Mouse (Mus musculus): ENCODE results near the gene Tsc22d3. TPM values are rescaled to one million over a fixed set of nuclear protein-coding genes. Genes with fewer than 3 reads are reported as not detected.
A peak's percentile ranks its signal among the peaks of the same experiment; 100 is the strongest.
"Not testable (repeated sequence)": the region's sequence is repeated elsewhere in the genome, so short reads cannot be mapped to it uniquely, and the experiment has no call there.

Gene Tsc22d3
- total RNA-seq, 2 experiments from 2014 or later, result 49.2 to 53.1 TPM

DNA sequence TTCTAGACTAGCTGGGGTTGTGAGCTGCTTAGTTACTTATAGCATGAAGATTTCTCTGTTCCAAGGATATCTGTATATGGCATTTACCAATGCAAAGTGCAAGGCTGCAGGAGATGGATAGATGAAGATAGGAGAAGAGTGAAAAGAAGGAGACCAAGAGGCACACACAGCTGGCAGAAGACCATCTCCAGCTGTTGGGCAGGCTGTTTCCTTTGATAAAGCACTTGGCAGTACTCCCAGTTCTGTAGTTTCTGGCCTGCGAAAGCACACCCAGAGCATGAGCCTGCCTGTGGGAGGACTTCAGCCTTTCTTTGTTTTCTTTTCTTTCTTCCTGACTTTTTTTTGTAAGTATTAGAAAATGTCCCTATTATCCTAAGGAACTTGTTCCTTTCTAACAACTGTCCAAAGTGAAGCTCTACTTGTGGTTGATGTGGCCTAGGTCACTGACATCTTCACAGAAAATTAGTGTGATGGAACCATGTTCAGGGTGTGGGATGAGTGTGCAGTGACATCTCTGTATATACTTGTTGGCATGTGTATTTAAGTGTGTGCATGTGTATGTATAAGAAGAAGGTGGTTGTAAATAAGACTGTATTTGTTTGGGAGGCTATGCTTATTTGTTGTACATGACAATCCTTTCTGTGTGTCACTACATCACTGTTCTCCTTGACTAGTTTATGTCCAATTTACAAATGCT is 32.6 kb downstream of the Tsc22d3 start:
- DNase-seq, result no peak
- intact Hi-C loops (cut with DNase I), result no loop called here

DNA sequence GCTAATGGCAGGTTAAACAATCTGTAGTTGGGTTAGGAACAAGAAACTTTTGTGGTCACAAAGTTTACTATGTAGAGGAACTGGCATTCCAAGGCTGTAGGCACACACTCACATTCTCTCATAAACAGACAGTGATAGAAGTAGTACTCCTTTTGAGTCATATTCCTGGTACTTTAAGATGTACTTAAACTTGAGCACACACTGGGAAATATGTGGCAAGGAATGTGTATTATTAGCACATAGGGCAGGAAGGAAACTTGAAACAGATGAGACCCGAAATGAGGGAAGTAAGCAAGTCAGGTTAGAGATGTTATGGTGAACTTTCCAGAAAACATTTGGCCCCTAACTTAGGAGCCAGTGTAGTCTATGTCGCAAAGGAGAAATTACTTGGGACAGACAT is 34.7 kb downstream of the Tsc22d3 start:
- no peak for DNase-seq
- intact Hi-C loops (cut with DNase I), result no loop called here

GRCm38 (mm10) chrX:140565212-140565611 is 35.2 kb downstream of the Tsc22d3 start:
- intact Hi-C loops (cut with DNase I), result no loop called here
- peak; percentile 59 for DNase-seq

- DNase-seq, result peak; percentile 21
- intact Hi-C loops (cut with DNase I), result no loop called here
Observed at GRCm38 (mm10) chrX:140564777-140565176, 35.7 kb downstream of the Tsc22d3 start.

- intact Hi-C loops (cut with DNase I), result no loop called here
- DNase-seq, result peak; percentile 55
Observed at GRCm38 (mm10) chrX:140558176-140558844, 42.1 kb downstream of the Tsc22d3 start.

- no peak for DNase-seq
- intact Hi-C loops (cut with DNase I), result no loop called here
Observed at GRCm38 (mm10) chrX:140555965-140556364, 44.5 kb downstream of the Tsc22d3 start.

DNA sequence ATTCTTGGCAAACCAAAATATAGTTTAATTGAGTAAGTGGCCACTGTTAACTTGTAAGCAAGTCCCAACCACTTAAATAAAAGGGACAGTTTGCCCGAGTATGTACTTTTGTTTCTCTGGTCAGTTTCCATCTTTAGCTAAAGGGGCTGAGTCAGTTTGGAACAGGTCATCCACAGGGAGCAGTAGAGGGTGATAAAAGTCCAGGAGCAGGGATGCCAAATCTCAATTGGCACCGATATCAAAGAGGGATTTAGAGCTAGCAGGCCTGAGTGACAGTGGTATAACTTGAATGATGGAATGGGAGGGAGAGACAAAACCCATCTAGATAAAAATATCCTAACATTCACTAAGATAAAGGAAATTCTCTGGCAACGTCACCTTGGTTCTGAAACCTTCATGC is 45.0 kb downstream of the Tsc22d3 start:
- DNase-seq, result no peak
- intact Hi-C loops (cut with DNase I), result no loop called here

DNA sequence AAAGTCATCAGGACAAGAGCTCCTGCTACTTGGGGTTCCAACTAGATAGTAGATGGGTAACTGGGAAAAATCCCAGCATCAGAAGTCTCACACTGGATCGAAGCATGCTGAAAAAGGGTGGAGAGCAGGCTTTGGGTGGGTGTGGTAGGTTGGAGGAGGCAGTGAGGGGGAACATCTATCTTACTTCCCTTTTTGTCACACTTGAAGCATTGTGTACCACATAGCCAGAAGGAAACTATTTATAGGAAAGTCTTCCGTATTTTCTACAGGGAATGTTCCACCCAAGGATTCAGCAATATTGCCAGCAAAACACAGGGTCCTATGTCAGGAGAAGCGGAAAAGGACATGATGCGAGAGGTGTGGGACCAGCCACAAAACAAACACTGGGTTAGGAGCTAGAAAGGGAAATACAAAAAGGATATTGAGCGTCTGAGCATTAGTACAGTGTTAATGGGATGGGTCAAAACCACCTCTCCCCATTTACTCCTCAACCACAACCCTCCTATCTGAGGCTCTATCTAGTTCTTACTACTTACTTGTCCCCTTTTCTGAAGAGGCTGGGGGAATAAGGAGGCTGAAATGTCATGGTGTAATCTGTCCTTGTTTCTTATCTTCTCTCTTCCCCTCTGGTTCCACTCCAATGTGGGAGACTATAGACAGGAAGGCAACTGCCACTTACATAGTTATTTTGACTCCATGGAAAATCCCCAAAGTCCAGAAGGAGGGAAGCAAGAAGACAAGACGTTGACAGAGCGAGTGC is 52.6 kb downstream of the Tsc22d3 start:
- intact Hi-C loops (cut with DNase I), result no loop called here
- DNase-seq, result no peak

GRCm38 (mm10) chrX:140544737-140545136 is 55.7 kb downstream of the Tsc22d3 start:
- DNase-seq, result peak; percentile 45
- intact Hi-C loops (cut with DNase I), result no loop called here

GRCm38 (mm10) chrX:140542938-140543673 is 57.4 kb downstream of the Tsc22d3 start:
- intact Hi-C loops (cut with DNase I), result no loop called here

GRCm38 (mm10) chrX:140542474-140542845 is 58.0 kb downstream of the Tsc22d3 start:
- intact Hi-C loops (cut with DNase I), result no loop called here
- DNase-seq, result peak; percentile 51

More at GRCm38 (mm10) chrX:140542938-140543673, 57.4 kb downstream of the Tsc22d3 start:
- DNase-seq, result peak; percentile 41

DNA sequence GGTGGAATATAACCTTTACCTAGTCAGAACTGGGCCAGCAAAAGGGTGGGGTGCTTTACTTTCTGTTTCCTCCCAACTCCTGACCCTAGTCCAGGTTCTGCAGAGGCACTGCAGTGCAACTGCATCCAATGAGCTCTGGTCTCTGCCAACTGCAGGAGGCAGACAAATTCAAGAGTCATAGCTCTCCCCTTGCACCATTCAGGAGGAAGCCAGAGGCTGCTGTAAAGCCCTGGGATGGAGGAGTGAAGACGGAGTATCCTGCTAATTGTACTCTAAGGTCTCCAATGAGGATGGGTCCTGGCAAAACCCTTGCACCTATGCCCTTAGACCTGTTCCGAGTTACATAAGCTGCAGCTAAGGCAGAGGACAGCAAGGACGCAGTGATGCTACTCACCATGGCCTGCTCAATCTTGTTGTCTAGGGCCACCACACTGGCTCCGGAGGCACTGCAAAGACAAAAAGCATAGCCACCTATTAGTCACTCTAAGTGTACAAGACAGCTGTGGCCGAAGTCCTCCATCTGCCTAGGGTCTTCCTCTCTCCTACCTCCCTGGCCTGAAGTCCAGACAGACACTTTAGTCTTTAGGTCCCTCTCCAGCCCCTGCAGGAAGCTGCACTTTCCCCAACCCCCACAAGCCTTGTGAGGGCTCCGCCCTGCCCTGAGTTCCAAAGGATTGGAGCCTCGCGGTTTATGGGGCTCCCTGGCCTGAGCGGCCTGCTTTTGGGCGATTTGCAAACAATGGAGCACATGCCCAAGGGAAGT is 58.6 kb downstream of the Tsc22d3 start:
- peak; percentile 19 for DNase-seq

DNA sequence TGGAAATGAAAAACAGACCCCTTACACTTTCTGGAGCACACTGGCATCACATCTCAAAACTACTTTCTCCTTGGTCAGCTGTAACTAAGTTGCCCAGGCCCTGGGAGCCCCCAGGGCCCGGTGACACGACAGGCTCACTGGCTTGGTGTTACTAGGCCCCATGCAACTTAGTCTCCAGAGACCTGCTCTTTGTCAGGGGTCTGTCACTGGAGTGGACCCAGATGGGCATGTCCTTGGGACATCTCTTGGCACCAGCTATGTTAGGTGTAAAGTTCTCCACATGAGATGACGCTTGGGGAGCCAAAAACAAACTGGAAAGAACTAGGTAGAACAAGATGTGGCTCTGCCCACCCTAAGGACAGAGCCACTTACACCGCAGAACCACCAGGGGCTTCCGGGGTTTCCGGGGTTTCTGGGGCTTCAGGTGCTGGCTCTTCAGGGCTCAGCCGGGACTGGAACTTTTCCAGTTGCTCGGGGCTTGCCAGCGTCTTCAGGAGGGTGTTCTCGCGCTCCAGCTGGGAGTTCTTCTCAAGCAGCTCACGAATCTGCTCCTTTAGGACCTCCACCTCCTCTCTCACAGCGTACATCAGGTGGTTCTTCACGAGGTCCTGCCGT is 59.9 kb downstream of the Tsc22d3 start:
- DNase-seq, result no peak
- intact Hi-C loops (cut with DNase I), result no loop called here

More for the DNA sequence above, 58.6 kb downstream of the Tsc22d3 start:
- intact Hi-C loops (cut with DNase I), result no loop called here

DNA sequence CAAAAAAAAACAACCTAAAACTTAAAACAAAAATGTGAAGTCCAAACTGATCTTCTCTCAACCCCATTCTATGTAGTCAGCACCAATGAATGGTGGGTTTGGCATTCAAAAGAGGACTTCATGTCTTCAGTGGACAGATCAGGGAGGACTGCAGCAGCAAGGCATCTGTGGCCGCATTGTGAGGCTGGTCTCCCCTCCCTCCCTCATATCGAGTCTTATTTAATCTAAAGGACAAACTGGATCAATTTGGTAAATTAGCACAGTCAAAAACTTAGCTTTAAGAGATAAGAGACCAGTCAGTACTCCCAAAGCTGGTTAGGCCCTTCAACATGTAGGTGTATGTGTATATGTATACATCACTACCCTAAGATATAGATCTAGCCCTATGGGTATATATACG is 60.6 kb downstream of the Tsc22d3 start:
- intact Hi-C loops (cut with DNase I); DNase-seq: not testable (repeated sequence)

DNA sequence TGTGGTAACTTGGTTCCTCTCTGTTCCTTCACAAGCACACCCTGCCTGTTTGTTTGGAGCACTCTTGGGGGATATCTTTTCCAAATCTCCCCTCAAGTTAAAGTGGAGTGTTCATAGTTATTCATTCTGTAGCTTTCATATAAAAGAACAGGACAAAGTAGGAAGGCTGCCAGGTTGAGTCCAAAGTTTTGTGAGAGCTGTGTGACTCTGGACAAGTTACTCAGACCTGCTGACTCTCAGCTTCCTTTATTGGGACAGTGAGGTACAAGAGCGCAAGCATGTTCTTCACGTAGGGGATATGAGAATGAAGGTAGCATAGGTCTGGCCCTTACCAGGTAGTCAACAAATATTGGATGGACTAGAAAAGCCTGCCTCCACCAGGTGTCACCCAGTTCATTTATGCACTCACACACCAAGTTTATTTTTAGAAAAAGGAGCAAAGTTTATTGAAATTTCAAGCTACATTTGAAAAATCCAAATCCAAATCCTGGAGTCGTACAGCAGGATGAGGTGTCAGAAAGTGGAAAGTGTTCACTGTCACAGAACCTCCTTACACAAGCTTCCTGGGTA is 61.3 kb downstream of the Tsc22d3 start:
- intact Hi-C loops (cut with DNase I), result no loop called here
- no peak for DNase-seq

DNA sequence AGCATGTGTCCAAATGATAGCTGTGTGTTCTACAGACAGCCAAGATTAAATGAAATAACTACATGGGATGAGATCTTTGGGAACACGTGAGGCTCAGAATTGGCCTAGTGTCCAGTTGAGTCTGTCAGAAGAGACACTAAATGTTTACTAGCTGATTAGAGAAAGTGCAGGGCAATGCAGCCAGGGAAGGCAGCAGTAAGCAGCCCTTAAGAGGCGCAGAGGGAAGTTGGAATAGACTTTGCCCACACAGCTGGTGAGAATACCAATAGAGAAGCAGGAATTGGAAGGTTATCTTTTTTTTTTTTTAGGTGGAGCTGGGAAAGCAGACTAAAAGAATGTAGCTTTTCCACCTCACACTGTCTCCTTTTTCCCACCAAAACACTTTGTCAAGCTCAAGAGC is 61.8 kb downstream of the Tsc22d3 start:
- intact Hi-C loops (cut with DNase I), result no loop called here
- no peak for DNase-seq

DNA sequence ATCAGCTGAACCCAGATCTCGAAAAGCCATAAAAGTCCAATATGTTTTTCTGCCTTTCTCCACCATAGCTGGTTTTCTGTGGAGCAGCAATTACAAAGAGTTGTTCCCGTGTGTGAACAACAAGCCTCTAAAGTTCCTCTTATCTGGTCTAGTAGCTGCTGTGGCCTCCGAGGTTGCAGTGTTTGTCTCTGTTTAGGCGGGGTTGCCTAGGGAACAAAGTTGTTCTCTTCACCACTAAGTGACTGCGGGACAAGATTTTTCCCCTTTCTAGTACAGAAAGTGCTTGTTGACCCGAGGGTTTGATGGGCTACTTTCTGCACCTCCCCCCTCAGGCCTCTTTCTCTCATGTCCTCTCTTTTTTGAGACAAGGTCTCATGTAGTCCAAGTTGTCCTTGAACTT is 62.8 kb downstream of the Tsc22d3 start:
- intact Hi-C loops (cut with DNase I), result no loop called here
- DNase-seq, result no peak

DNA sequence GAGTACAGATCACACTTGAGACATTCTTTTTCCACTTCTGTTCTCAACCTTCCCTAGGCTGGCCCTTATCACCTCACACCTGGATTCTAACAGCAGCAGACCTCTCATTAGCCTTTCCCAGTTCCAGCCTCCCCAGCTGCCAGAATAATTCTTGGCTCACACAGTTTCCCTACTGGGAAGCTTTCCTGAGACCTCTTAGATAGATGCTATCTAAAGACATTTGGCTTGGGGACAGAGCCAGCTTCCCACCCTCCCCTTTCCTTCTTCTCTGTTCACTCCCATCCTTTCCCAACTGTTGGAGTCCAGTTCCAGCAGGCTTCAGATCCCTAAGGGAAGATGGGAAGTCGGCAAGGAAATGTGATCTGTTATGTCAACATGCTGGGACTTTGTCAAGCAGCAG is 65.0 kb downstream of the Tsc22d3 start:
- intact Hi-C loops (cut with DNase I), result no loop called here
- no peak for DNase-seq

DNA sequence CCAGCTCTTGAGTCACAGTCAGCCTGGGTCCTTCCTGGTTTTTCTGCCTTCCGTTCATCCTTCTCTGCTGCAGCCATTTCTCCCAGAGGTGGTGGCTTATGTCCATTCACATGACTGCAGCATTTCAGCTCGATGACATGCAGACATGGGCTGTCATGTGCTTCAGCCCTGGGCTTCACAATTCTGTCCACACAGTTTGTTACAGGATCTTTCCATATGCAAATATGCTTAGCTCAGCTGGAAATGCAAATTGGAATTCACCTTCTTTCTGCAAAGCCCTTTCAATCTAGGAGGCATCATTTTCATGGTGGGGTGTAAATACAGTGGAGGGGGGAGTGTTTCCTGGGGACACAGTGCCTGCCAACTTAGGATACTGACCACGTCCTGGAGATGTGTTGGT is 66.2 kb downstream of the Tsc22d3 start:
- DNase-seq, result no peak
- intact Hi-C loops (cut with DNase I), result no loop called here

DNA sequence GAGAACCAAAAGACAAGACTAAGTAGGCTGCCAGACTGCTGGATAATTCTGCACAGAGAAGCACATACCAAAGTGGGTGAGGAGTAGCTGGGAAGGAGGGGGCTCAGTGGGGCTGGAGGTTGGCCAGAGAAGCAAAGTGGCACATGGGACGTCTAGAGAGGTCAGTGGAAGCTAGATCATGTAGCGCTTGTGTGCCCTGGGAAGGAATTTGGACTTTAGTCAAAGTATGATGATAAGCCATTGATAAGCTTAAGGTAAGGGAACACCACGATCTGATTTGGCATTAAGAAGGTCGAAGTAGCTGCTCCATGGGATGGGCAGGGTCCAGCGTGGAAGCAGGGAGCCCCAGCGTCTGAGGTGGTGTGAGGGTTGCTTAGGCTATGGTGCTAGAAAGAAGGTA is 68.1 kb downstream of the Tsc22d3 start:
- intact Hi-C loops (cut with DNase I), result no loop called here
- no peak for DNase-seq
